Mouse (Mus musculus) cerebellum, adult 2 months (tissue): ENCODE results near the gene Nlrc4. TPM values are rescaled to one million over a fixed set of nuclear protein-coding genes. Genes with fewer than 3 reads are reported as not detected.
"Not testable (repeated sequence)": the region's sequence is repeated elsewhere in the genome, so short reads cannot be mapped to it uniquely, and the experiment has no call there.

Source experiments
- DNase-seq, 2 experiments: peaks; one replicate each; pipeline ENCODE4 v3.0.0; 2021
- H3K27ac ChIP-seq: fragments of 200-500 bp; 2 replicates; pipeline ENCODE4 v1.5.1; 2012; ENCODE audit warnings: low read length, control low read depth, inconsistent platforms; ENCODE audit not compliant: insufficient read depth
- H3K27me3 ChIP-seq: fragments of 200-500 bp; 2 replicates; pipeline ENCODE4 v1.6.1; 2012; ENCODE audit warnings: inconsistent platforms, mild to moderate bottlenecking, low read length, moderate library complexity; ENCODE audit not compliant: control insufficient read depth, insufficient read depth
- H3K4me1 ChIP-seq: fragments of 200-500 bp; 2 replicates; pipeline ENCODE4 v1.6.1; 2011; ENCODE audit warnings: low read length; ENCODE audit not compliant: control insufficient read depth, insufficient read depth
- H3K4me3 ChIP-seq: fragments of 200-500 bp; replicated peaks from 2 replicates; pipeline ENCODE3; 2011; ENCODE audit warnings: mild to moderate bottlenecking, low read depth, low read length, control low read depth; ENCODE audit not compliant: insufficient read depth
- CTCF ChIP-seq: fragments of 200-500 bp; IDR thresholded peaks from 2 replicates; pipeline ENCODE4 v1.5.1; 2011; ENCODE audit warnings: low read depth, mild to moderate bottlenecking, control low read depth, low read length, moderate library complexity, borderline replicate concordance; ENCODE audit not compliant: insufficient read depth
- POLR2A ChIP-seq: fragments of 200-500 bp; IDR thresholded peaks from 2 replicates; pipeline ENCODE4 v1.6.1; 2011; ENCODE audit warnings: low read length, control low read depth, borderline replicate concordance; ENCODE audit not compliant: insufficient read depth
- WGBS: fragments of 180-500 bp; shearing (Covaris S2); methylation state at CpG from one replicate; pipeline ENCODE4 v1.1.7; 2018; 5-methylcytosine and 5-hydroxymethylcytosine counted together
- polyA plus RNA-seq: library from polyadenylated mRNA; depleted of rRNA; stranded (reverse); fragments of >200 nt; gene quantifications from 2 replicates; pipeline ENCODE4 v1.2.3, GENCODE M21; 2012

Gene Nlrc4
- polyA plus RNA-seq, 1 experiment = 0.13 TPM

DNA sequence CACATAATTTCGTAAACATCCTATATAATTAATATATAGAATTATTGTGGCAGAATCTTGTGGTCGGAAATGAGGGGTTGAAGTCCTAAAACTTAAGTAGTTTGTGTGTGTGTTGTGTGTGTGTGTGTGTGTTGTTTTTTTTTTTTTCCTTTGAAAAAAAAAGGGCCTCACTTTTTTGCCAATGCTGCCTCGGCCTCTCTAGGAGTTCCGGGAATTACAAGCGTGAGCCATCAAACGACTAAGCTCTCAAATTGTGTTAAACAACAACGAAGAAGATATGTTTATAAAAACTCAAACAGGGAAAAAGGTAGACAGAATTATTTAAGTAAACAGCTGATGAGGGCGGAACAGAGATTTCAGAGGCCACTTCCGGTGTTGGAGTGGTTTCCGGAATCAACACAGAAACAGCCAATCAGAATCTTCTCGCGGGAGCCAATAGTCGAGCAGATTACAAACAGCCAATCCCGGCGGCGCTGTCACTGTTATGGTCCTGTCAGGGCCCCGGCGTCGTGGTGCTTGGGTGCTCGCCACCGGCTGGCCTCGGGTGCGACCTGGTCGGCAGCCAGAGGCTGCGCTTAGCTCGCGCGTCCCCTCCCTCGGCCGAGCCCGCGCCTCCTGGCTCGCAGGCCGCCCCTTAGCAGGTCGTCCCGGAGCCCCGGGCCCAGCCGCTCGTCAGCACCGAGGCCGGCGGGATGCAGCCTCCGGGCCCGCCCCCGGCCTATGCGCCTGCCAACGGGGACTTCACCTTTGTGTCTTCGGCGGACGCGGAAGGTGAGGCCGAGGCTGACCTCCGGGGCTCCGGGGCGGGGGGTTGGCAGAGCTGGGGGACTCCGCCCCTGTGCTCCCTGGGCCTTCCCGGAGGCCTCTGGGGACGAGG lies 30.3 kb upstream of the Nlrc4 start, which contains the start of gene Yipf4:
Yipf4 (plus strand) TSS at position 470 of the 877 bp plus-strand sequence.
- Histone ChIP-seq H3K4me3 (peak within 1 kb of the TSS; percentile 48), H3K4me1 (no peaks in the 10 kb centered on the region), H3K27me3 (no peaks in the 10 kb centered on the region), H3K27ac (peak within 1 kb of the TSS; percentile 2; the same call in 1 of the 2 replicates)
- TF ChIP-seq CTCF (no peak), POLR2A (peak; percentile 85)
- DNase-seq = peak; percentile 98 to 99
- WGBS = 4% methylated on average over 58 of the region's 58 CpGs

- WGBS = 69% methylated on average over 14 of the region's 14 CpGs
- no peak for DNase-seq
- Histone ChIP-seq H3K4me1 (no peaks in the 10 kb centered on the region), H3K27ac (no peak overlapping the region), H3K27me3 (no peaks in the 10 kb centered on the region), H3K4me3 (no peak overlapping the region)
- TF ChIP-seq POLR2A (no peak), CTCF (no peak)
Measured at GRCm38 (mm10) chr17:74480361-74481069, 21.6 kb upstream of the Nlrc4 start.

- WGBS = 74% methylated on average over 6 of the region's 6 CpGs
- H3K27me3 ChIP-seq, H3K4me1 ChIP-seq, H3K27ac ChIP-seq, DNase-seq, H3K4me3 ChIP-seq: not testable (repeated sequence)
Measured at GRCm38 (mm10) chr17:74470133-74470532, 11.2 kb upstream of the Nlrc4 start.

DNA sequence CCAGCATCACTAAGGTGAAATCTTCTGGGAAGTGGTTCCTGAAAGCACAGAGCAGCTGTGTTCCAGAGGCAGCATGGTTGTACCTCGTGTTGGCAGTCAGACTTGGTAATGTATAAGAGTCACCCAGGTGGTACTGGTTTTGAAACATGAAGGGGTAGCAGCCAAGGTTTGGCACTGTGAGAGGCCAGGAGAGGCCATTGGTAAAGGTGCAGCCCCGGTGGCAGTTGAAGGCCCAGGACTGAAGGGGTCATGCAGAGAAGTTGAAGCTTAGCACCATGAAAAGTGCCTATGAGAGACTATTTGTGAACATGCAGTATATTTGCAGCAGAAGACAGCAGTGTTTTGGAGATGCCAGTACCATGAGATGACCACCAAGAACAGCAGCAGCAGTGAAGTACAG lies 9.0 kb upstream of the Nlrc4 start:
- not testable (repeated sequence) for H3K4me1 ChIP-seq, DNase-seq, H3K4me3 ChIP-seq, H3K27me3 ChIP-seq, H3K27ac ChIP-seq
- 80% methylated on average over 2 of the region's 2 CpGs for WGBS

DNA sequence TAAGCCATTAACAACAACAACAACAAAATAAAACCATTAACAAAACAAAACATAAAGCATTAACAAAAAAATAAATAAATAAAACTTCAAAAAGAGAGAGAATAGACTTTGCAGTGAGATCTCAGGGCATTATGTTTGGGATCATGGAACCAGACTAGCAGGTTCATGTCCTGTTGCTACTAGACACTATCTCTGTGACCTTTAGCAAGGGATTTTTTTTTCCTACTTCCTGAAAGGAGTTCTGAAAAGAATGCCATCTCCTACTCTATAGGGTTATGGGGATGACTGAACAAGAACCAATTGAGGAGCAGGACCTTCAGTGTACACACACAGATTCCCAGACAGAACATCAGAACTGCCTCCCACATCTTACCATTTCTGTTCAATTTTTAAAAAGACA lies 4.6 kb upstream of the Nlrc4 start:
- Histone ChIP-seq H3K4me1 (no peaks in the 10 kb centered on the region), H3K4me3 (no peak overlapping the region), H3K27me3 (no peaks in the 10 kb centered on the region), H3K27ac (no peak overlapping the region)
- TF ChIP-seq POLR2A (no peak), CTCF (no peak)
- DNase-seq = no peak

DNA sequence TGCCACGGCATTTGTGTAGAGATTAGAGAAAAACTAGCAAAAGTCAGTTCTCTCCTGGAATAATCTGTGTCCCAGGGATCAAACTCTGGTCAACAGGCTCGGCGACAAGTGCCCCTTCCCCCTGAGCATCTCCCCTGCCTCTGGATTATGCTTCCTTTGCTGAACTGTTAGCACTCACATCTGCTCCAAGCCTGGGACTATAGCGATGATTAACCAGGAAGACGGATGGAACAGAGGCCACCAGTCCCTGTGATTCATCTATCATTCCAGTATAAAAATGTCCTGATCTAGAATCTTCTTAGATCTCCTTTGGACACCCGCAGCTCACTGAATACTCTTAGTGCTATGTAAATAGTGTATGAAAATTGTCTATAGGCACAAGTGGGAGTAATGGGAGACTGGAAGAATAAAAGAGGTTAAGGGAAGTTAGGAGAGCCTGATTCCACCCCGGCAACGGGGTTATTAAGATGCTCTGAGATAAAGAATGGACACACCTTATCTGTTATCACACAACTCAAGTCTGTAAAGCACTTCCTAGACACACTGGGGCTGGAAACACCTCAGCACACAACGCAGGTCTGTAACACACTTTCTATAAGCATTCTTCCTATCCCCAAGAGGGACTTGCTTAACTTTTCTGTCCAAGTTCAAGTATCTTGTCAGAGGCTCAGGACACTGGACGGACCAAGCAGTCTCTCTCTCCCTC lies 817 bp downstream of the Nlrc4 start:
- Histone ChIP-seq H3K27me3 (no peaks in the 10 kb centered on the region), H3K27ac (no peak overlapping the region), H3K4me3 (no peak overlapping the region), H3K4me1 (no peaks in the 10 kb centered on the region)
- 81% methylated on average over 10 of the region's 10 CpGs for WGBS
- TF ChIP-seq CTCF (no peak), POLR2A (no peak)
- no peak for DNase-seq

- no peak for TF ChIP-seq CTCF
- no peak for TF ChIP-seq POLR2A
- Histone ChIP-seq H3K27ac (no peak overlapping the region), H3K4me3 (no peak overlapping the region), H3K27me3 (no peaks in the 10 kb centered on the region), H3K4me1 (no peaks in the 10 kb centered on the region)
- WGBS = 94% methylated on average over 5 of the region's 5 CpGs
- DNase-seq = no peak
Measured at GRCm38 (mm10) chr17:74456825-74457224, 2.1 kb downstream of the Nlrc4 start.

GRCm38 (mm10) chr17:74455426-74455825 lies 3.5 kb downstream of the Nlrc4 start:
- TF ChIP-seq POLR2A (no peak), CTCF (no peak)
- Histone ChIP-seq H3K4me3 (no peak overlapping the region), H3K27me3 (no peaks in the 10 kb centered on the region), H3K27ac (no peak overlapping the region), H3K4me1 (no peaks in the 10 kb centered on the region)
- 89% methylated on average over 4 of the region's 4 CpGs for WGBS
- no peak for DNase-seq
